Comparison of ENCODE assay signal across 8 mouse cellular contexts in the genomic region with DNA sequence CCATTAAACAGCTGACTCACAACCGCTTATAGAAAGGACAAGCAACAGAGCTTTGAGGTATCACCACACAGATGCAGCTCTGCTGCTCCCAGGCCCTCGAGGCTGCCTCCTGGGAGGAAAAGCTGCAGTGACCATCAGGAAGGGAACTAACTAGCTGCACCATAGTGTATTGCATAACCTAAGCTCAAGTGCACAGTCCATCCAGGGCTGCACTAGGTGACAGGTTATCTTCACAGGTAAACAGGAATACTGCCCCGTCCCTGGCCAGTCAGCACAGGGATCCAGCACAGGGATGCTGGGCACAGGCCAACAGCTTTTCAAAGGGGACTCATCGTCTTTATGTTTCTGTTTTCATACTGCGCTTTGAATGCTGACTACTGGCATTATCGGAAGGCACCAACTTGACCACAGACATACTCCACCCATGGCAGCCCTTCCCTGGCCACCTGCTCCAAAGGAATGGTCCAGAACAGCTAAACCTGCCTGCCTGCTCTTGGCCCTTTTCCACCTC. TPM values are rescaled to one million over a fixed set of nuclear protein-coding genes. Genes with fewer than 3 reads are reported as not detected.
DNase-seq lines count a peak whose midpoint lies in the region; ATAC-seq and TF ChIP-seq lines count a peak whose summit lies in the region.
"Had no signal": no experiment of that assay in that cellular context is flagged by ENCODE, and none has a peak within 500 bp of the region (broad histone marks: within the 10 kb centered on the region; RNA-seq: fewer than 3 reads in every experiment).

No protein-coding gene starts in this region.

- WGBS in lung, postnatal 0 days = 70% methylated on average over 6 of the region's 6 CpGs
- WGBS in intestine, embryonic 14.5 days = 92% methylated on average over 6 of the region's 6 CpGs

- no peak overlapping the region for H3K9ac ChIP-seq in lung, postnatal 0 days (replicated peaks; ENCODE audit: low read depth)
- H3K9ac ChIP-seq in intestine, embryonic 14.5 days (ENCODE audit: low read length) = no peak overlapping the region

- no peaks in the 10 kb centered on the region for H3K9me3 ChIP-seq in lung, postnatal 0 days (ENCODE audit: low read length)
- H3K9me3 ChIP-seq in intestine, embryonic 14.5 days (ENCODE audit: control insufficient read depth, low read length) = no peaks in the 10 kb centered on the region

- no peak for TF ChIP-seq EP300 in lung, postnatal 0 days (IDR thresholded peaks at IDR 0.05)

- ATAC-seq in lung, postnatal 0 days = no peak
- ATAC-seq in intestine, embryonic 14.5 days (replicated peaks; ENCODE audit: low FRiP score, low TSS enrichment, low read depth) = no peak

- H3K36me3 ChIP-seq in lung, postnatal 0 days (ENCODE audit: insufficient read depth, low read length) = no peaks in the 10 kb centered on the region
- peaks cover 4% of the 10 kb centered on the region; the same call in 1 of the 2 replicates for H3K36me3 ChIP-seq in intestine, embryonic 14.5 days (ENCODE audit: control insufficient read depth, insufficient read depth, low read length)

- no peak overlapping the region for H3K27ac ChIP-seq in lung, postnatal 0 days (ENCODE audit: low read length)
- H3K27ac ChIP-seq in intestine, embryonic 14.5 days (ENCODE audit: low read depth) = no peak overlapping the region

- DNase-seq in lung, postnatal 0 days (ENCODE audit: low spot score) = no peak
- DNase-seq in lung, postnatal 4 days = no peak
- peak; percentile 43 for DNase-seq in cerebellum, adult 8-10 months
- no peak for DNase-seq in intestine, embryonic 14.5 days (ENCODE audit: low spot score)
- peak; percentile 19 for DNase-seq in naive thymus-derived CD4-positive, alpha-beta T cell, adult 2 months (ENCODE audit: low read depth)
- no peak for DNase-seq in embryo, embryonic 9.5 days (ENCODE audit: extremely low spot score)
- DNase-seq in urinary bladder, postnatal 14 days (ENCODE audit: low spot score) = no peak
- DNase-seq: thymus, adult 18-20 months had no signal

- H3K4me2 ChIP-seq in lung, postnatal 0 days (replicated peaks; ENCODE audit: low read depth, low read length) = peak overlapping the region; percentile 80; the same call in 1 of the 2 replicates
- H3K4me2 ChIP-seq in intestine, embryonic 14.5 days (ENCODE audit: low read length) = peak overlapping the region; percentile 90

- H3K4me1 ChIP-seq in lung, postnatal 0 days (ENCODE audit: insufficient read depth, low read depth, low read length) = peaks cover 6% of the 10 kb centered on the region; the same call in 1 of the 2 replicates
- H3K4me1 ChIP-seq in intestine, embryonic 14.5 days (replicated peaks; ENCODE audit: control insufficient read depth, insufficient read depth, low read length) = peaks cover 13% of the 10 kb centered on the region

- no peak for TF ChIP-seq CTCF in lung, postnatal 0 days (IDR thresholded peaks at IDR 0.05)

- 0 out of 2 replicates have a peak overlapping the region, but pooled peaks have one; percentile 73 for H3K4me3 ChIP-seq in lung, postnatal 0 days (ENCODE audit: low read depth, low read length)
- no peak overlapping the region for H3K4me3 ChIP-seq in intestine, embryonic 14.5 days (ENCODE audit: low read depth, low read length)

- no peaks in the 10 kb centered on the region for H3K27me3 ChIP-seq in lung, postnatal 0 days (replicated peaks; ENCODE audit: insufficient read depth, low read length)
- no peaks in the 10 kb centered on the region for H3K27me3 ChIP-seq in intestine, embryonic 14.5 days (replicated peaks; ENCODE audit: control insufficient read depth, insufficient read depth, low read length)

RNA-seq across cellular contexts. Expression of a gene that starts 2.3 kb away (rescaled TPM):
- 13.5 and 15.1 TPM in 2 replicates for polyA plus RNA-seq in lung, postnatal 0 days (2015; fragmentation: Nextera tagmentation; extraction: Ambion mirVana)
- 9.8 and 11.7 TPM in 2 replicates for polyA plus RNA-seq in intestine, embryonic 14.5 days (2014; fragmentation: Nextera tagmentation; extraction: Ambion mirVana)

RNA-seq across cellular contexts. Expression of a gene that starts 25.9 kb away (rescaled TPM):
- 0.73 and 0.94 TPM in 2 replicates for polyA plus RNA-seq in lung, postnatal 0 days (2015; fragmentation: Nextera tagmentation; extraction: Ambion mirVana)
- 2.6 and 3.7 TPM in 2 replicates for polyA plus RNA-seq in intestine, embryonic 14.5 days (2014; fragmentation: Nextera tagmentation; extraction: Ambion mirVana)

RNA-seq across cellular contexts. Expression of a gene that starts 28.9 kb away (rescaled TPM):
- 21.4 and 24.1 TPM in 2 replicates for polyA plus RNA-seq in lung, postnatal 0 days (2015; fragmentation: Nextera tagmentation; extraction: Ambion mirVana)
- 51.0 and 52.3 TPM in 2 replicates for polyA plus RNA-seq in intestine, embryonic 14.5 days (2014; fragmentation: Nextera tagmentation; extraction: Ambion mirVana)

RNA-seq across cellular contexts. Expression of a gene that starts 31.8 kb away (rescaled TPM):
- polyA plus RNA-seq in lung, postnatal 0 days (2015; fragmentation: Nextera tagmentation; extraction: Ambion mirVana) = 8.3 and 9.1 TPM in 2 replicates
- 1.1 and 3.3 TPM in 2 replicates for polyA plus RNA-seq in intestine, embryonic 14.5 days (2014; fragmentation: Nextera tagmentation; extraction: Ambion mirVana)

RNA-seq across cellular contexts. Expression of a gene that starts 41.2 kb away (rescaled TPM):
- polyA plus RNA-seq in lung, postnatal 0 days (2015; fragmentation: Nextera tagmentation; extraction: Ambion mirVana) = 565 and 604 TPM in 2 replicates
- 1,199 and 1,261 TPM in 2 replicates for polyA plus RNA-seq in intestine, embryonic 14.5 days (2014; fragmentation: Nextera tagmentation; extraction: Ambion mirVana)

Comparison
In these comparisons a context has a peak if more than half of its experiments do, and no peak if none do; other contexts are left out.
1. DNase-seq: peak in cerebellum, adult 8-10 months (single experiment) and naive thymus-derived CD4-positive, alpha-beta T cell, adult 2 months (single experiment); none in lung, postnatal 0 days (single experiment), lung, postnatal 4 days (0 of 2), intestine, embryonic 14.5 days (single experiment), embryo, embryonic 9.5 days (single experiment) and urinary bladder, postnatal 14 days (single experiment).